Mouse (Mus musculus) v-Abl transformed pro-B cells (cell line): ENCODE data around the gene Gm8720.
"Not testable (repeated sequence)": the region's sequence is repeated elsewhere in the genome, so short reads cannot be mapped to it uniquely, and the experiment has no call there.

Experiments
- in situ Hi-C, 2 experiments: fragments of 400-800 bp; cut with MboI; formaldehyde crosslinking; loops; one replicate each; pipeline ENCODE4 v1.15.1; 2025; ENCODE audit not compliant: unreplicated experiment in 2 of 2

The Gm8720 gene

GRCm38 (mm10) chr7:23067356-23067755 lies at the start of gene Gm8720:
TSS of gene Gm8720 (minus strand) at chr7:23067456.
- in situ Hi-C loops = not testable (repeated sequence)

- in situ Hi-C loops = not testable (repeated sequence)
Observed at GRCm38 (mm10) chr7:23055240-23055639, 12.0 kb downstream of the Gm8720 start, which contains the start of gene Vmn1r163. TSS of gene Vmn1r163 (plus strand) at chr7:23055540.

GRCm38 (mm10) chr7:23019823-23020222 lies 47.4 kb downstream of the Gm8720 start, which contains the start of gene Gm4216:
TSS of gene Gm4216 (minus strand) at chr7:23019923.
- in situ Hi-C loops = not testable (repeated sequence)
